Mouse (Mus musculus) thymus, adult 2 months (tissue): ENCODE results near the gene Olfr459.

Source experiments
- CTCF ChIP-seq: fragments of 200-500 bp; IDR thresholded peaks from 2 replicates; pipeline ENCODE4 v1.5.1; 2012; ENCODE audit warnings: mild to moderate bottlenecking, control low read depth, low read length, moderate library complexity, borderline replicate concordance; ENCODE audit not compliant: control insufficient read depth, poor library complexity, insufficient read depth; ENCODE audit errors: extremely low read depth
- POLR2A ChIP-seq: fragments of 200-500 bp; IDR thresholded peaks from 2 replicates; pipeline ENCODE4 v1.6.1; 2012; ENCODE audit warnings: mild to moderate bottlenecking, low read length, control low read depth, moderate library complexity; ENCODE audit not compliant: control insufficient read depth, poor library complexity, insufficient read depth; ENCODE audit errors: extremely low read depth

DNA sequence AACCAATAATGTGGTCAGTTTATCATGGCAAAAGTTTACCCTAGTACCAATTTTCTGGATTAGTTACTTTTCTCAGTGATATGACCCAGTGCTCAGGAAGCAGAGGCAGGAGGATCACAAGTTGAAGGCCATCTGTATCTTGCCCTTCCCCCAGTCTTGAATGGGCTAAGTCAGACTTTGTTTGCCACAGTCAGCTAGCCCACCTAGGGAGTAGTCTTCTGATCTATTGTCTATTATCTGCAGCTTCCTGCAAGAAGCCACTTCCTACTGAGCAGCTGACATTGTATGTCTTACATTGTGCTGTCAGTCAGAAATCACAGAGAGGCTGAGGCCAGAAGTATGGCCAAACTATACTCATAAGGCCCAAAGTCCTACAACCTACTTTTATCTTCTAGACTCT lies 33.9 kb downstream of the Olfr459 start:
- TF ChIP-seq CTCF (no peak), POLR2A (no peak)
